Mouse (Mus musculus) kidney, adult 2 months (tissue): ENCODE measurements at regions not wholly inside any gene's neighbourhood (a gene's known extent, or its start where the extent isn't known, plus 50 kb on each side); places are given as distances from the start of the nearest gene placed in this dataset.

Source experiments
- CTCF ChIP-seq: fragments of 200-500 bp; conservative IDR thresholded peaks from 2 replicates; pipeline ENCODE4 v1.5.1; 2011; ENCODE audit warnings: low read depth, mild to moderate bottlenecking, control low read depth, low read length, moderate library complexity, mixed read lengths; ENCODE audit not compliant: insufficient read depth, insufficient read length
- POLR2A ChIP-seq: fragments of 200-500 bp; IDR thresholded peaks from one replicate; pipeline ENCODE4 v1.6.1; 2011; ENCODE audit warnings: low read depth, low read length, control low read depth

DNA sequence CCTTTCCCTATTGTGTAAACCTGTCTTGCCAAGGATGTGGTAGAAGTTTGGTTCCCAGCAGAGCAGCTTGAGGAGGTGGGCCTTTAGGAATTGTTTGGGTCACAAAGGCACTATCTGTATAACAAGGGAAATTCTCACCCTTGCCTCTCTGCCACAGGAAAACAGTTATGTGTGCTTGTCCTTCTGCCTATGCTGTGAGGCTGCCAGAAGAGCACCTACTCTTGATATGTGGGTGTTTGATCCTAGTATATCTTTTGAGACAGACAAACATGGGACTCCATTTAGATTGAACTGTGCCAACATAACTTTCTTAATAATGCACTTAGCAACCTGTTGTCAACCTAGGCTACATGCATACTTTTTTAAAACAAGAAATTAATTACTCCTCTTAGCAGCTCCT is 344.8 kb downstream of the Kdm4c start:
- TF ChIP-seq POLR2A (no peak), CTCF (no peak)
